8 mouse cellular contexts compared by ENCODE assay signal in the genomic region with DNA sequence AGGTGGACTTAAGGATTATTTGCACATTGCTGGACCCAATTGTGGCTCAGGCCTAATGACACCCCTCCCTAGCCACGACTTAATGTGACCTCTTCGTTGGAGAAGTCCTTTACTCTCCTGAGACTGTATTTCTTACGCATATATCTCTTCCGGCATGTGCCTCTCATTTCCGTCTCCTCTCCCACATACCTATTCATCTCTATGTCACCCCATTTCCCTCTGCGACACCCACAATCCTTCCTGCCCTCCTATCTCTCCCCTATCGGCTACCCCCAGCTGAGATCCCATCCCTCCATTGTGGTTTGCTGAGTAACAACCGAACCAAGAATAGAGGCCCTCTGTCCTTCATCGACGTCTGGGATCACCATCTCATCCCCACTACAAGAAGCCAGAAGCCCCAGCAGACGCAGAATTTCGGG. TPM values are rescaled to one million over a fixed set of nuclear protein-coding genes. Genes with fewer than 3 reads are reported as not detected.
DNase-seq lines count a peak whose midpoint lies in the region; ATAC-seq and TF ChIP-seq lines count a peak whose summit lies in the region.

No protein-coding gene starts in this region.

- no peaks in the 10 kb centered on the region for H3K36me3 ChIP-seq in ES-E14 (ENCODE audit: control insufficient read depth, insufficient read depth, low read length, poor library complexity, severe bottlenecking)

- in situ Hi-C loops in ES-E14 (cut with MboI; ENCODE audit: low sequenced_read_pairs in 2 of 2, unreplicated experiment in 2 of 2): no loop called here

- peaks cover 0 to 5% of the 10 kb centered on the region in 2 experiments; a peak in 1 of 4 replicates for H3K4me1 ChIP-seq in ES-E14 (ENCODE audit: control insufficient read depth in 2 of 2, insufficient read depth in 2 of 2, low read length in 2 of 2, poor library complexity in 1 of 2)

- no peak for TF ChIP-seq CTCF in gastrocnemius, adult 2 months (IDR thresholded peaks at IDR 0.05)

- no peak for DNase-seq in gastrocnemius, adult 2 months
- DNase-seq in gastrocnemius, adult 18-20 months (ENCODE audit: low spot score): no peak
- no peak for DNase-seq in ES-E14 (ENCODE audit: low read depth, low spot score)
- no peak for DNase-seq in retina, postnatal 1 day
- no peak for DNase-seq in ovary, postnatal 14 days (ENCODE audit: low spot score)
- no peak for DNase-seq in frontal cortex, postnatal 14 days (ENCODE audit: low spot score in 2 of 2)

- H3K27ac ChIP-seq in gastrocnemius, adult 2 months: peak overlapping the region; percentile 90
- no peak overlapping the region for H3K27ac ChIP-seq in ES-E14 (ENCODE audit: insufficient read depth, low read depth, low read length, poor library complexity, severe bottlenecking)

- intact Hi-C loops in gastrocnemius, adult 2 months (cut with DNase I): loop anchor here (2.0 kb wide), 1 partner anchor 17 kb away; no protein-coding TSS in a partner anchor

- H3K4me3 ChIP-seq in gastrocnemius, adult 2 months: peak overlapping the region; percentile 82
- H3K4me3 ChIP-seq in ES-E14 (ENCODE audit: insufficient read depth in 1 of 2, low read depth in 1 of 2, low read length in 2 of 2, poor library complexity in 1 of 2, severe bottlenecking in 1 of 2): peak overlapping the region; percentile 46 to 77; a peak in 3 of 4 replicates

- H3K9me3 ChIP-seq in ES-E14 (ENCODE audit: control insufficient read depth, insufficient read depth, low read depth, low read length): no peaks in the 10 kb centered on the region

- no peak overlapping the region for H3K9ac ChIP-seq in ES-E14 (ENCODE audit: insufficient read depth, low read depth, low read length, poor library complexity, severe bottlenecking)

- ATAC-seq in hematopoietic stem cell, adult 5-6 weeks (replicated peaks in 1 of 2; ENCODE audit: insufficient read depth in 1 of 2, low FRiP score in 2 of 2, low TSS enrichment in 1 of 2, low read depth in 1 of 2, poor library complexity in 2 of 2, severe bottlenecking in 2 of 2): peak; percentile 13 to 28
- ATAC-seq in megakaryocyte progenitor cell, adult 5-6 weeks (replicated peaks; ENCODE audit: poor library complexity): peak; percentile 27

TF ChIP-seq in ES-E14, 5 proteins besides CTCF, POLR2A, EP300 and RAD21:
- TF ChIP-seq ZC3H11A (IDR thresholded peaks at IDR 0.05; ENCODE audit: borderline replicate concordance, low read depth, low read length) (no peak), HCFC1 (IDR thresholded peaks at IDR 0.05; ENCODE audit: borderline replicate concordance, insufficient read depth, low read length) (no peak), MAFK (IDR thresholded peaks at IDR 0.05; ENCODE audit: insufficient read depth, low read depth, low read length) (no peak), CHD2 (IDR thresholded peaks at IDR 0.05; ENCODE audit: low read depth, low read length) (no peak), ZNF384 (IDR thresholded peaks at IDR 0.05; ENCODE audit: low read depth, low read length) (no peak)
TF ChIP-seq in ES-E14: peak in this region for 0.

RNA-seq across cellular contexts. Expression of a gene that starts 2.8 kb away (rescaled TPM):
- total RNA-seq in gastrocnemius, adult 2 months (2021): 1 to 10 TPM; 4.6 to 6.6 TPM
- 1 to 10 TPM; 3.9 to 7.8 TPM for total RNA-seq in gastrocnemius, adult 18-20 months (2021)
- total RNA-seq in ES-E14 (2012; rRNA removed): 6.3 and 7.1 TPM in 2 replicates
- total RNA-seq in hematopoietic stem cell, adult 5-6 weeks (2017): 46.0 and 50.7 TPM in 2 replicates
- 237 and 286 TPM in 2 replicates for total RNA-seq in megakaryocyte progenitor cell, adult 5-6 weeks (2015)
- 35.7 and 35.8 TPM in 2 replicates for total RNA-seq in megakaryocyte progenitor cell, adult 5-6 weeks (2017)

RNA-seq across cellular contexts. Expression of a gene that starts 9.0 kb away (rescaled TPM):
- 1 to 10 TPM; 8.7 to 9.7 TPM for total RNA-seq in gastrocnemius, adult 2 months (2021)
- total RNA-seq in gastrocnemius, adult 18-20 months (2021): 1 to 10 TPM; 7.3 to 7.8 TPM
- total RNA-seq in ES-E14 (2012; rRNA removed): 4.1 and 5.5 TPM in 2 replicates
- total RNA-seq in hematopoietic stem cell, adult 5-6 weeks (2017): 46.3 and 70.6 TPM in 2 replicates
- 34.4 and 38.7 TPM in 2 replicates for total RNA-seq in megakaryocyte progenitor cell, adult 5-6 weeks (2015)
- 38.2 and 39.8 TPM in 2 replicates for total RNA-seq in megakaryocyte progenitor cell, adult 5-6 weeks (2017)

RNA-seq across cellular contexts. Expression of a gene that starts 14.6 kb away (rescaled TPM):
- not detected for total RNA-seq in gastrocnemius, adult 2 months (2021)
- total RNA-seq in gastrocnemius, adult 18-20 months (2021): not detected
- total RNA-seq in ES-E14 (2012; rRNA removed): 0.94 and 2.6 TPM in 2 replicates
- 2.3 TPM in 1 of 2 replicates, not detected in the other for total RNA-seq in hematopoietic stem cell, adult 5-6 weeks (2017)
- 0.69 and 1.0 TPM in 2 replicates for total RNA-seq in megakaryocyte progenitor cell, adult 5-6 weeks (2015)
- not detected in 2 replicates for total RNA-seq in megakaryocyte progenitor cell, adult 5-6 weeks (2017)

RNA-seq across cellular contexts. Expression of a gene that starts 29.3 kb away (rescaled TPM):
- 10 to 100 TPM; 39.4 to 44.3 TPM for total RNA-seq in gastrocnemius, adult 2 months (2021)
- 10 to 100 TPM; 42.1 to 43.5 TPM for total RNA-seq in gastrocnemius, adult 18-20 months (2021)
- 20.3 and 21.7 TPM in 2 replicates for total RNA-seq in ES-E14 (2012; rRNA removed)
- total RNA-seq in hematopoietic stem cell, adult 5-6 weeks (2017): 16.7 and 18.9 TPM in 2 replicates
- 25.1 and 27.4 TPM in 2 replicates for total RNA-seq in megakaryocyte progenitor cell, adult 5-6 weeks (2015)
- 10.5 and 18.3 TPM in 2 replicates for total RNA-seq in megakaryocyte progenitor cell, adult 5-6 weeks (2017)

RNA-seq across cellular contexts. Expression of a gene that starts 30.6 kb away (rescaled TPM):
- 10 to 100 TPM; 24.1 to 24.3 TPM for total RNA-seq in gastrocnemius, adult 2 months (2021)
- 10 to 100 TPM; 19.9 to 21.3 TPM for total RNA-seq in gastrocnemius, adult 18-20 months (2021)
- 170 and 182 TPM in 2 replicates for total RNA-seq in ES-E14 (2012; rRNA removed)
- total RNA-seq in hematopoietic stem cell, adult 5-6 weeks (2017): 32.5 and 48.8 TPM in 2 replicates
- total RNA-seq in megakaryocyte progenitor cell, adult 5-6 weeks (2015): 80.7 and 84.9 TPM in 2 replicates
- total RNA-seq in megakaryocyte progenitor cell, adult 5-6 weeks (2017): 55.6 and 71.8 TPM in 2 replicates
